Mouse (Mus musculus) thymus, postnatal 36 days (tissue): ENCODE results near the gene Mug1.
"Not testable (repeated sequence)": the region's sequence is repeated elsewhere in the genome, so short reads cannot be mapped to it uniquely, and the experiment has no call there.

Experiments used
- DNase-seq, 2 experiments: peaks; one replicate each; pipeline ENCODE4 v3.0.0; 2022; ENCODE audit warnings: mixed read lengths in 2 of 2

The Mug1 gene

GRCm38 (mm10) chr6:121838271-121838670 is at the start of gene Mug1:
Gene Mug1 (plus strand): TSS chr6:121838541.
- DNase-seq = not testable (repeated sequence)

GRCm38 (mm10) chr6:121828034-121828433 is 10.3 kb upstream of the Mug1 start:
- DNase-seq = no peak

- no peak for DNase-seq
Measured at GRCm38 (mm10) chr6:121836361-121836760, 2.0 kb upstream of the Mug1 start.

GRCm38 (mm10) chr6:121848378-121848777 is 10.0 kb downstream of the Mug1 start:
- no peak for DNase-seq
